Mouse (Mus musculus): Measurements from ENCODE around the gene Rgl2.

Gene Rgl2

DNA sequence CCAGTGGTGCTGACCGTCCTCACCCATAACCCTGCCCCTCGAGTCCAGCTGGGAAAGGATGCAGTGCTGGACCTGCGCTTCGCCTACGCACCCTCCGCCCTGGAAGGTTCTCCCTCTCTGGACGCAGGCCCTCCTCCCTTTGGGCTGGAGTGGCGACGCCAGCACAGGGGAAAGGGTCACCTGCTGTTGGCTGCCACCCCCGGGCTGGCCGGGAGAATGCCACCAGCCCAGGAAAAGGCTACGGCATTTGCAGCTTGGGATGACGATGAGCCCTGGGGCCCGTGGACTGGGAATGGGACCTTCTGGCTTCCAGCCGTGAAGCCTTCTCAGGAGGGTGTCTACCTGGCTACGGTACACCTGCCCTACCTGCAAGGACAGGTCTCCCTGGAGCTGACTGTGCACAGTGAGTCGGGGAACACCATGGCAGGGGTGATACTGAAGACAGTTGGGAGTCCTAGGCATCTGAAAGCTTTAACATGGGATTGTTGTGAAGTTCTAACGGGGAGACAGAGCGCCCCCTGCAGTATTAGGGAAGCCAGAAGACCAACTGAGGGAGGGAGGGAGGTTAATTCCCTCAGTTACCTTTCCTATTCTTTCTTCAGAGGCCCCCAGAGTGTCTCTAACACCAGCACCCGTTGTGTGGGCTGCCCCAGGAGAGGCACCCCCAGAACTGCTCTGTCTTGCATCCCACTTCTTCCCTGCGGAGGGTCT lies 3.8 kb upstream of the Rgl2 start:
- DNase-seq, result no peak

DNA sequence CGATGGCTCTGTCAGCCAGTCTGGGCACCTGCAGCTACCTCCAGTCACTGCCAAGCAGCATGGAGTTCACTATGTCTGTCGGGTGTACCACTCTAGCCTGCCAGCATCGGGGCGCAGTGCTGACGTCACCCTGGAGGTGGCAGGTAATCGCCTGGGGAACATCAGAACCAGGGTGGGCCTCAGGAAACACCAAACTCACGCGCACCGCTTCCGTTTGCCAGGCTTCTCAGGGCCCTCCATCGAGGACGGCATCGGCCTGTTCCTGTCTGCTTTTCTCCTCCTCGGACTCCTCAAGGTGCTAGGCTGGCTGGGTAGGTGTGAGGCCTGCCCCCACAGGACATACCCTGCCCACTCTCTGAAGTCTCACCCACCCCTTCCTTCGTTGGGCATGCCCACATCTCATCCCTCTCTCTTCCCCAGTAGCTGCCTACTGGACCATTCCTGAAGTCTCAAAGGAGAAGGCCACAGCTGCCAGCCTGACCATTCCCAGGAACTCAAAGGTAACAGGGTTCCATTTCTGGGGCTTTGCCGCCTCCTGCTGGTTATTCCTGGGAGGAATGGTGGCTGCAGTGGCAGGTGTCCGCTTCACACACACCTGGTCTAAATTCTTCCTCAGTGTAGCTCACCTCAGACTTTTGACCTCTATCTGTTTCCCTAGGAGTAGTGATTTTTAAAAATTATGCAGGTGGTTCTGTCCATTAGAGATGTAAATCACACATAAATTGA lies 3.0 kb upstream of the Rgl2 start:
- DNase-seq, result no peak

DNA sequence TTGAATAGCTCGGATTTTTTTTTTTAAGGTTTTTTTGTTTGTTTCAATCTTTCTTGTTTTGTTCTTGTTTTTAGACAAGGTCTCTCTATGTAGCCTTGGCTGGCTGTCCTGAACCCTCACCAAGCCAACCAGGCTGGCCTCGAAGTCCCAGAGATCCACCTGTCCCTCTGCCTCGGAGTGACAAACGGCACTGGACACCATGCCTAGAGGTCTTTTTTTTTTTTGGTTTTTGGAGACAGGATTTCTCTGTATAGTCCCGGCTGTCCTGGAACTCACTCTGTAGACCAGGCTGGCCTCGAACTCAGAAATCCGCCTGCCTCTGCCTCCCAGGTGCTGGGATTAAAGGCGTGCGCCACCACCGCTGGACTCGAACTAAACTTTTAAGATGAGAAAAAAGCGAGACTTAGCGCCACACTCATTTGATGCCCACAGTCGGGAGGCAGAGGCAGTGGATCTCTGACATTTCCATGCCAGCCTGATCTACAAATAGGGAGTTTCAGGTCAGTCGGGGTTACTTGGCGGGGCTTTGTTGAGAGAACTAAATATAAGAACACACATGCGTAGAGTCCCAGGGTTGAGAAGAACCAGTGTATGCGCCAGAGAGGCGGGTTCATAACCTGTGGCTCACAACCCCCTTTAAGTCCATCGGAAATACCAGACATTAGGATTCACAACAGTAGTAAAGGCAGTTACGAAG lies 944 bp upstream of the Rgl2 start:
- no peak for DNase-seq

DNA sequence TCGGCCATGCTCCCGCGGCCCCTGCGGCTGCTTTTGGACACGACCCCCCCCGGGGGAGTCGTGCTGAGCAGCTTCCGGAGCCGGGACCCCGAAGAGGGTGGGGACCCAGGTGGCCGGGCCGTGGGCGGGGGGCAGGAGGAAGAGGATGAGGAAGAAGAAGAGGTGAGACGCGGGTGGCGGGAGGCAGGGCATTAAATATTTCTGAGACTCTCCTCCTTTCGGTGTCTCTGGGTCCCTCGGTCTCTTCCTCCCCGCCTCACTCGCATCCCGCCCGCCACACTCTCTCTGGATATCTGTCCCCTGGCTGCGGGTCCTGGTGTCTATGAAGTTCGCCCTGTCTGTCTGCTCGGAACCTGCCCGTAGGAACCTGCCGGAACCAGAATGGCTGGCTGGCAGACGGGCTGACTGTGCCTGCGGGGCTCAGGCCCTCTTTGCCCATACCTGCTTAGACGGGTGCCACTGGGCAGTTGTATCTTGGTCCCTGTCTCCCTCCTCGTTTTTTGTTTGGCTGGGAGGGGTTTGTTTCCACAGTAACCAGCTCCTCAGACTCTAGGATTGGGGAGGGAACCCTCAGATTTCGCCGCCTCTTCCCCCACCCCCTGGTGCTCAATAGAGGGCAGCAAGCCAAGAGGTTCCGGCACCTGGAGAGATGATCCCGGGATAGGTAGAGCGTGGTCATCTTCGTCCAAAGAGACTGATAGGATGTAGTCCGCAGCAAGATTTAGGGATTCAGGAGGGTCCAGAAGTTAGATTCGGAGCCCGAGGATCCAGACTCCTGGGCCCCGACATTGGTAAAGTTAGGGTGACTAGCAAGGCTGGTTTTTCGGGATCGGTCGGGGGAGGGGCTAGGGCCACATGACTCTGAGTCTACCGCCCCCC lies 1.2 kb downstream of the Rgl2 start:
- peak; percentile 60 for DNase-seq

- DNase-seq, result no peak
These were observed 2.0 kb downstream of the Rgl2 start for GRCm38 (mm10) chr17:33931159-33931866.

GRCm38 (mm10) chr17:33931947-33932346 lies 2.6 kb downstream of the Rgl2 start:
- DNase-seq, result no peak

DNA sequence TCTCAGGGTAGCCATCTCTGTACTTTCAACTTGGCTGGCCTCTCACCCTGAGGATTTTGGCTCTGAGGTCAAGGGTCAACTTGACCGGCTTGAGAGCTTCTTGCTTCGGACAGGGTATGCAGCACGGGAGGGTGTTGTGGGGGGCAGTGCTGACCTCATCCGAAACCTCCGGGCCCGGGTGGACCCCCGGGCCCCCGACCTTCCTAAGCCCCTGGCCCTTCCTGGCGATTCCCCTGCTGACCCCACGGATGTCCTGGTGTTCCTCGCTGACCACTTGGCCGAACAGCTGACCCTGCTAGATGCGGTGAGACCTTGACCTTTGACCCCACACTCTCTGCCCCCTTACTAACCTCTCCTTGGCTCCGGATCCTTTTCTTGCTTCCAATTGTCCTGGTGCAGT lies 3.1 kb downstream of the Rgl2 start:
- DNase-seq, result no peak

DNA sequence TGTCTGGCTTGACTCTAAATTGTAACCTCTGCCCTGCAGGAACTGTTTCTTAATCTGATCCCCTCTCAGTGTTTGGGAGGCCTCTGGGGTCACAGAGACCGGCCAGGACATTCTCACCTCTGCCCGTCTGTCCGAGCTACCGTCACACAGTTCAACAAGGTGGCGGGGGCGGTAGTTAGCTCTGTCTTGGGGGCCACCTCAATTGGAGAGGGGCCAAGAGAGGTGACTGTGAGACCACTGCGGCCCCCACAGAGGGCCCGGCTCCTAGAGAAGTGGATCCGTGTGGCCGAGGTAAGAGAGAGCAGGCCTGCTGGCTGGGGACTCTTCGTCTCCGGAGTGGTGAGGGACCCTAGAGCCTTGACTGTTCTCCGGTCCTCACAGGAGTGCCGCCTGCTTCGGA lies 3.6 kb downstream of the Rgl2 start:
- DNase-seq, result no peak

GRCm38 (mm10) chr17:33935422-33936055 lies 6.2 kb downstream of the Rgl2 start:
- no peak for DNase-seq

GRCm38 (mm10) chr17:33936993-33937392 lies 7.7 kb downstream of the Rgl2 start:
- DNase-seq, result no peak

DNA sequence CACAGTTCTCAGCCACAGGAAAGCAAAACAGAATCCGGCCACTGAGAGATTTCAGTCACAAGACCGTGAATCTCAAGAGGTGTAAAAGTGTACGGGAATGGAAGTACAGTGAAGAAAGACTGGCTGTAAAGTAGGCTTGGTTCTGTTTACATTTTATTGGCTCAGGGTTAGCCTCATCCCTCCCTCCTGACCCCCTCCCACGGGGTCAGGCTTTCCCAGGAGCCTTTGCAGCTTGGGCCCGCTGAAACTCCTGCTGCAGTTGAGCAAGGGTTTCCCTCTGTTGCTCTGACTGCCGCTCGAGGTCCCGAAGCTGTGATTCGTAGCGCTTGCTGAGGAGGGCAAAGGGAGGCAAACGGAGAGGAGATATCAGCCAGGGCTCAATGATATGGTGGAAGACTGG lies 9.4 kb downstream of the Rgl2 start:
- DNase-seq, result no peak

DNA sequence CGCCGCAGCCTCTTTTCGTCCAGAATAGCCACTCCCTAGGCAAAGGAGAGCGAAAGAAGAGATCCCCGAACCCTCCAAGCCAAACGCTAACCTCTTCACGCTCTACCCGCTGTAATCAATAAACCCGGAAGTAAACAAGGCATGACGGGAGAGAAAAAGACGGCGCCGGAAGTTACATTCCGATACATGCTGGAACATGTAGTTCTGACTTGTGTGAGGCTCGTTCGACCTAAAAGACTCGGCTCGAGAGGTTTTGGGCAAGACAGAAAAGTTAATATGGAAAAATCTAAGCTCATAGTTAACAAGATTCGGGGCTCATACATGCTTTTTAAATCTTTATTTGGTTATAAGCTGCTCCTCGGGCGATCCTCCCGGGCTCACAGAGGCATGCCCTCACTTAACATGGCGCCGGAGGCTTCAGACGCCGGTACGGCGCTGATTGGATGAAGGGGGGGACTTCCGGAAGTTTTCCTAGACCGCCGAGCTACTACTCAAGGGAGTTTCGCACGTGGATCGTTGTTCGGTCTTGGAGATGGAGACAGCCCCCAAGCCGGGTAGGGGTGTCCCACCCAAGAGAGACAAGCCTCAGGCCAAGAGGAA lies 11.0 kb downstream of the Rgl2 start, which contains the start of the genes Pfdn6 and Wdr46:
TSS of gene Pfdn6 (minus strand) at position 138 of the 600 bp plus-strand sequence.
TSS of gene Wdr46 (plus strand) at position 455 of the 600 bp plus-strand sequence.
- peak; percentile 88 for DNase-seq

DNA sequence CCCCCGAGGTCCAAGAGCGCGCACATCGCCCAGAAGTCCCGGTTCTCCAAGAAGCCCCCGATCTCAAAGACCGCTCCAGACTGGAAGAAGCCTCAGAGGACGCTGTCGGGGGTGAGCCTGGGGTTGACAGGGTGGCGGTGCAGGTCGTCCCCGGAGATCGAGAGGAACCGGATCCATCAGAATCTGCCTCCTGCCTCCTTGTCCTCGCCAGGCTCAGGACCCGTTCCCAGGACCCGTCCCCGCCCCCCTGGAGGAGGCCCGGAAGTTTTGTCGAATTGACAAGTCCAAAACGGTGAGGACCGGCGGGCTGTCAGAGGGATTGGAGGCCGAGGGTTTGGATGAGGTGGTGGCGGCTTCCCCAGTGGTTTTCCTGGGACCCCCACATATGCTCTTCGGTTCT lies 11.6 kb downstream of the Rgl2 start:
- no peak for DNase-seq

GRCm38 (mm10) chr17:33941381-33941780 lies 12.0 kb downstream of the Rgl2 start:
- no peak for DNase-seq

GRCm38 (mm10) chr17:33943454-33943853 lies 14.1 kb downstream of the Rgl2 start:
- no peak for DNase-seq

GRCm38 (mm10) chr17:33947430-33948089 lies 18.2 kb downstream of the Rgl2 start:
- no peak for DNase-seq

GRCm38 (mm10) chr17:33948090-33948904 lies 19.0 kb downstream of the Rgl2 start:
- no peak for DNase-seq

GRCm38 (mm10) chr17:33948905-33949537 lies 19.7 kb downstream of the Rgl2 start:
- DNase-seq, result no peak

GRCm38 (mm10) chr17:33950131-33950625 lies 20.8 kb downstream of the Rgl2 start:
- no peak for DNase-seq
